ENCODE assay signal across 23 mouse cellular contexts in genomic region chr3:96494912-96495311, GRCm38 (mm10). TPM values are rescaled to one million over a fixed set of nuclear protein-coding genes. Genes with fewer than 3 reads are reported as not detected.
"Had no signal": no experiment of that assay in that cellular context is flagged by ENCODE, and none has a peak within 500 bp of the region (broad histone marks: within the 10 kb centered on the region; RNA-seq: fewer than 3 reads in every experiment).

No protein-coding gene starts in this region.

- H3K36me3 ChIP-seq: limb, embryonic 10.5 days; limb, embryonic 13.5 days; liver, embryonic 12.5 days; liver, embryonic 15.5 days; lung, embryonic 15.5 days; midbrain, embryonic 10.5 days; midbrain, embryonic 13.5 days had no signal

- H3K9me3 ChIP-seq: limb, embryonic 10.5 days; limb, embryonic 13.5 days; liver, embryonic 12.5 days; liver, embryonic 15.5 days; lung, embryonic 15.5 days; megakaryocyte, embryonic 14.5 days; midbrain, embryonic 10.5 days; midbrain, embryonic 13.5 days had no signal

- H3K4me3 ChIP-seq: layer of hippocampus, adult 2 months; limb, embryonic 10.5 days; limb, embryonic 13.5 days; liver, embryonic 12.5 days; liver, embryonic 15.5 days; lung, embryonic 15.5 days; megakaryocyte, embryonic 14.5 days; midbrain, embryonic 10.5 days; midbrain, embryonic 13.5 days had no signal

- H3K4me2 ChIP-seq: limb, embryonic 13.5 days; liver, embryonic 12.5 days; liver, embryonic 15.5 days; lung, embryonic 15.5 days; midbrain, embryonic 13.5 days had no signal

- DNase-seq: kidney, adult 2 months; kidney, postnatal 25 days; layer of hippocampus, adult 9-11 months; liver; lung, adult 18-20 months; lung, postnatal 36 days; right cerebral cortex, postnatal 25 days; spleen, adult 18-20 months; thymus, postnatal 25 days had no signal

- H3K27me3 ChIP-seq: limb, embryonic 13.5 days; liver, embryonic 12.5 days; liver, embryonic 15.5 days; lung, embryonic 15.5 days; megakaryocyte, embryonic 14.5 days; midbrain, embryonic 13.5 days had no signal

- ATAC-seq: liver, embryonic 12.5 days; midbrain, embryonic 13.5 days; midbrain, embryonic 16.5 days had no signal

- H3K9ac ChIP-seq: limb, embryonic 13.5 days; liver, embryonic 12.5 days; liver, embryonic 15.5 days; lung, embryonic 15.5 days; midbrain, embryonic 13.5 days had no signal

- H3K27ac ChIP-seq: kidney, postnatal 0 days; layer of hippocampus, adult 2 months; limb, embryonic 10.5 days; limb, embryonic 13.5 days; liver, embryonic 12.5 days; liver, embryonic 15.5 days; lung, embryonic 15.5 days; midbrain, embryonic 10.5 days; midbrain, embryonic 13.5 days had no signal

RNA-seq across cellular contexts. Expression of gene BC107364, which starts 42.8 kb away (rescaled TPM):
- polyA plus RNA-seq: large intestine, adult 2 months; limb, embryonic 13.5 days; liver, embryonic 12.5 days; liver, embryonic 15.5 days; midbrain, embryonic 13.5 days; midbrain, embryonic 16.5 days; neural tube, embryonic 11.5 days; neural tube, embryonic 14.5 days had no signal
